Mouse (Mus musculus) heart, postnatal 0 days (tissue): Measurements from ENCODE around the gene Tbkbp1.
A peak's percentile ranks its signal among the peaks of the same experiment; 100 is the strongest.

Experiments used
- CTCF ChIP-seq: IDR thresholded peaks from 2 replicates; pipeline ENCODE4 v1.5.1; 2016; ENCODE audit warnings: antibody characterized with exemption, control low read depth, low read depth
- EP300 ChIP-seq: IDR thresholded peaks from 2 replicates; pipeline ENCODE4 v1.6.1; 2016; ENCODE audit warnings: antibody characterized with exemption, low read depth

DNA sequence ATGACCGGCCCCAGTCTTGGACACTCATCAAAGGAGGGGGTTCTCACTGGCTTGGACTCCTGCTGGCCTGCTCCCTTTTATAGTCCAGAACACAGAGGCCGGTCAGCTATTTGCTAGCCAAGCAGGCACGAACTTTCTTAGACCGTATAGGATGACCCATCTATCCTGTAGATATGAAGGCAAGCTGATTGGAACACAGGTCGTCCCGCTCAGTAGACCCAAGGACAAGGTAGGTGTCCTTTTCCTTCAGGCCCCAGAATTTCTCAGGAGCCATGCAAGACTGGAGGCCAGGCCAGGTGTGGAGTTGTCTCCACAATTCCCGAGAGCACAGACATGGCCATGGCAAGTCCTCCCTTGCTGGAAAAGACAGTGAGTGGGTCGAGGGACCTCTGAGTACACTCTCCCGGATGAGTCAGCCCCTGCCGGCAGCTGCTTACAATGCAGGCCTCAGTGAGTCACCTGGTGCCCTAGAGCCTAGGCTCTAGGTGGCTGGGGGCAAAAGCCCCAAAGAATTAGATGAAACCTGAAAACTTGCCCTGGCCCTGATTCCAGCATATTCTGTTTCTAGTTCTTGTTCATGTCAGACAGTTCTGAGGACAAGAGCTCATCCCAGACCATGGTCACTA is 1.5 kb upstream of the Tbkbp1 start:
- no peak for TF ChIP-seq EP300
- peak; percentile 22; the same call in 1 of the 2 replicates for TF ChIP-seq CTCF
